Mouse (Mus musculus) testis, adult 2 months (tissue): ENCODE data around the gene Bach2. TPM values are rescaled to one million over a fixed set of nuclear protein-coding genes. Genes with fewer than 3 reads are reported as not detected.

ENCODE experiments used
- H3K27ac ChIP-seq: fragments of 200-500 bp; 2 replicates; pipeline ENCODE4 v1.5.1; 2012; ENCODE audit warnings: low read depth, low read length; ENCODE audit not compliant: control insufficient read depth, insufficient read depth
- H3K27me3 ChIP-seq: fragments of 200-500 bp; 2 replicates; pipeline ENCODE4 v1.6.1; 2012; ENCODE audit warnings: mild to moderate bottlenecking, low read length, moderate library complexity; ENCODE audit not compliant: control insufficient read depth, insufficient read depth
- H3K36me3 ChIP-seq: fragments of 200-500 bp; 2 replicates; pipeline ENCODE4 v1.6.1; 2012; ENCODE audit warnings: mild to moderate bottlenecking, low read length; ENCODE audit not compliant: control insufficient read depth, insufficient read depth
- H3K4me1 ChIP-seq: fragments of 200-500 bp; 2 replicates; pipeline ENCODE4 v1.6.1; 2012; ENCODE audit warnings: low read length; ENCODE audit not compliant: control insufficient read depth, insufficient read depth
- H3K4me3 ChIP-seq: fragments of 200-500 bp; 2 replicates; pipeline ENCODE4 v1.5.1; 2012; ENCODE audit warnings: low read depth, mild to moderate bottlenecking, low read length, moderate library complexity, mixed read lengths; ENCODE audit not compliant: control insufficient read depth
- CTCF ChIP-seq: fragments of 200-500 bp; IDR thresholded peaks from 2 replicates; pipeline ENCODE4 v1.5.1; 2012; ENCODE audit warnings: low read depth, mild to moderate bottlenecking, inconsistent platforms, low read length, moderate library complexity; ENCODE audit not compliant: control insufficient read depth, insufficient read depth, insufficient replicate concordance
- POLR2A ChIP-seq: fragments of 200-500 bp; IDR thresholded peaks from 2 replicates; pipeline ENCODE4 v1.6.1; 2012; ENCODE audit warnings: low read depth, mild to moderate bottlenecking, inconsistent platforms, low read length, moderate library complexity; ENCODE audit not compliant: control insufficient read depth
- polyA plus RNA-seq: library from polyadenylated mRNA; depleted of rRNA; stranded (reverse); fragments of >200 nt; gene quantifications from 2 replicates; pipeline ENCODE4 v1.2.3, GENCODE M21; 2012

The Bach2 gene
- polyA plus RNA-seq, 1 experiment, result 2.3 TPM

DNA sequence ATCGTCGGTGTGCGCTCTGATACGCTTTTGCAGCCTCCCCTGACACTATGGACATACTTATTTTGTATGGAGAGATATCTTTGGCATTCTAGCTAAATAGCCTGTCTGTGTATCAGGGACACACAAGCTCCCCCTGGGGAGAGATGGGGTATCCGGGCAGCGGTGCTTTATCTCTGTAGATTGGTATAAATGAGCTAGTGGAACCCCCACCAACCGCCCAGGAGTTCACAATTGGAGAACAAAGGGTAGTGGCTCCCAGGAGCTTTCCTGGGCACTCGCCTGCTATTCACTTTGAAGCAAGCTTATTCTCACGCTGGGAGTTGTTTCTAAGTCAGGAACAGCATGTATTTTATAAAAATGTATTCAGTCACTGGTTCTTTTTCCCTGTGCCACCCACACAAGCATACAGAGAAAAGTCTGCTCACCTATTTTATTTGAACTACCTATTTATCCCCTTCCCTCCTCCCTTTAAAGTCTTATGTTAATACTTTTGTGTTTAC is 291.9 kb downstream of the Bach2 start:
- Histone ChIP-seq H3K27me3 (no peaks in the 10 kb centered on the region), H3K36me3 (no peaks in the 10 kb centered on the region), H3K4me3 (no peak overlapping the region), H3K4me1 (no peaks in the 10 kb centered on the region), H3K27ac (no peak overlapping the region)
- TF ChIP-seq POLR2A (no peak), CTCF (no peak)

DNA sequence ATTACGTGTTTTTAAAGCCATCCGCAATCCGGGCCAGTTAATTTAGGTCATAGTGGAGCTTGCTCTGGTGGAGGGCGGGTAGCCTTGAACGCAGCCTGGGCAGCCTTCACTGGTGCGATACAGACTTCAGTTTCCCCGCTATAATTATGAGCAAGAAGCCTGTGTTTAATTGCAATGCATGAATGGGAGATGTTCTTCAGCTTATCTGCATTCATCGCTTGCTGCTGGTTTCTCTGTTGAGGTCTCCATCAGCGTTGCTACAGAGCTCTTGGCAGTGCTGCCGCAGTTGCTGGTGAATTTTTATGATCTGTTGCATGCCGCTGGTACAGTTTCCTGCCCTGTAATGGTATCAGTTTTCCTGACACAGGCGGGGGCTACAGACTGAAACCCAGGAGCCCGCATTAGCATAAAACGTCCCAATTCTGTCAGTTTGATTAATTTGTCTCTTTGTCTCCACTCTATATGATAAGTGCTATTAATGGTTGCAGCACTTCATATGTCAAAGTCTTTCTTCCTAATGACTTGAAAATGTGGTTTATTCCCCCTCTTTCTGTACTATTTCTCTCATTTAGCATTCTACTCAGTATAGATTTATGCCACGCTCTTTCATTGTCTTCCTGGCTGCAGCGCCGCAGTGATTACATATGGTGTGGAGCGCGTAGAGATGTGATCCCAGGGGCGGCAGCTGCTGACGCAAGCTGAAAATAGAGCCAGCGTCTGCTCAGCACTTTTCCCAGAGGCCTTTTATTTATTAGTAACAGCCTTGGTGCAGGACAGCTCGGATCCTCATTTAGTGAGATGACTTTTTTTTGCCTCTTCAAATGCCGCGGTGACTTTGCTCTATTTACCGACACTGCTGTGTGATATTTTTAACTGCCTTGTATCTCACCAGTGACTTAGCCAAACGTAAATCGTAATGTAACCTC is 292.6 kb downstream of the Bach2 start:
- TF ChIP-seq POLR2A (no peak), CTCF (no peak)
- Histone ChIP-seq H3K4me1 (no peaks in the 10 kb centered on the region), H3K36me3 (no peaks in the 10 kb centered on the region), H3K4me3 (no peak overlapping the region), H3K27ac (no peak overlapping the region), H3K27me3 (no peaks in the 10 kb centered on the region)

DNA sequence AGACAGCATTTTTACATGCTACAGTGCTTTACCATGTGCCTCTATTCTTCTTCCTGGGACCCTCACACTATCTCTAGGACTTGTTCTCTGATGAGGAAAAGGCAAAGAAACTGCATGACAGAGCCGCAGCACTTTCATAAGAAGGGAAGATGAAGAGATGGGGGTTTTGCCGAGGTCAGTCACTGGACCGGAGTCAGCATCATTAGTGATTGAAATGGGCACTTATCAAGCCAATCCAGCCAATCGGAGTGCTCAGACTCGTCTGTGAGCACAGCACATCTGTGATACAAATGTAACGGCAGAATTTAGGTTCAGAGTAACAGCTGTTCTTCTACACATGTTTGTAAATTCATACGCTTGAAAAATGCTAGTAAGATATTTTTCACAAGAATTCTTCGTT is 293.5 kb downstream of the Bach2 start:
- Histone ChIP-seq H3K4me3 (no peak overlapping the region), H3K4me1 (no peaks in the 10 kb centered on the region), H3K27ac (no peak overlapping the region), H3K36me3 (no peaks in the 10 kb centered on the region), H3K27me3 (no peaks in the 10 kb centered on the region)
- no peak for TF ChIP-seq POLR2A
- no peak for TF ChIP-seq CTCF

- Histone ChIP-seq H3K36me3 (no peaks in the 10 kb centered on the region), H3K27me3 (no peaks in the 10 kb centered on the region), H3K27ac (no peak overlapping the region), H3K4me3 (no peak overlapping the region), H3K4me1 (no peaks in the 10 kb centered on the region)
- TF ChIP-seq POLR2A (no peak), CTCF (no peak)
These were observed 295.1 kb downstream of the Bach2 start for GRCm38 (mm10) chr4:32533735-32534134.

DNA sequence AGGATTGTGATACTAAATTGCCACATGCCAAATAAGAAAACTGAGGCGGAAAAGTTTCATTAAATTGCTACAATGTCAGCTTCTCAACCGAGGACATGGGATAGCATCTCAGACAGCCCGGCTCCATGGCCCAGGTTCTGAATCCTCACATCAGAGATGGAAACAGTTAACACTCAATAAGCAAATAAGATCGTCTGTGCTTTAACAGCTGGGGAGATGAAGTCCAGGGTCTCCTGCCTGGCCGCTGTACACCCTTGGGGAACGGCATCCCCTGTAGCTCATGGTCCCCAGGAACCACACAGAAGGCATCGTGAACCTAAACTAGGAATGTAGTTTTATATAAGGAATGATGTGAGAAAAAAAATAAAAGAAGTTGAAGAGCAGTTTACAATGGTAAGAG is 297.0 kb downstream of the Bach2 start:
- Histone ChIP-seq H3K4me1 (no peaks in the 10 kb centered on the region), H3K4me3 (no peak overlapping the region), H3K27me3 (no peaks in the 10 kb centered on the region), H3K36me3 (no peaks in the 10 kb centered on the region), H3K27ac (no peak overlapping the region)
- TF ChIP-seq CTCF (no peak), POLR2A (no peak)

GRCm38 (mm10) chr4:32536870-32537508 is 298.4 kb downstream of the Bach2 start:
- Histone ChIP-seq H3K36me3 (no peaks in the 10 kb centered on the region), H3K4me3 (no peak overlapping the region), H3K27me3 (no peaks in the 10 kb centered on the region), H3K27ac (no peak overlapping the region), H3K4me1 (no peaks in the 10 kb centered on the region)
- TF ChIP-seq CTCF, result no peak
- no peak for TF ChIP-seq POLR2A

GRCm38 (mm10) chr4:32538088-32538487 is 299.5 kb downstream of the Bach2 start:
- Histone ChIP-seq H3K27me3 (no peaks in the 10 kb centered on the region), H3K4me3 (no peak overlapping the region), H3K36me3 (no peaks in the 10 kb centered on the region), H3K4me1 (no peaks in the 10 kb centered on the region), H3K27ac (no peak overlapping the region)
- TF ChIP-seq CTCF, result peak; percentile 35; the same call in 1 of the 2 replicates
- no peak for TF ChIP-seq POLR2A
